10 mouse cellular contexts compared by ENCODE assay signal in genomic region chr11:70596094-70596493, GRCm38 (mm10). TPM values are rescaled to one million over a fixed set of nuclear protein-coding genes. Genes with fewer than 3 reads are reported as not detected.
DNase-seq lines count a peak whose midpoint lies in the region; ATAC-seq lines count a peak whose summit lies in the region.
"Had no signal": no experiment of that assay in that cellular context is flagged by ENCODE, and none has a peak within 500 bp of the region (broad histone marks: within the 10 kb centered on the region; RNA-seq: fewer than 3 reads in every experiment).

No protein-coding gene starts in this region.

- no peak overlapping the region for H3K4me3 ChIP-seq in limb, embryonic 13.5 days
- no peak overlapping the region for H3K4me3 ChIP-seq in limb, embryonic 10.5 days
- no peak overlapping the region for H3K4me3 ChIP-seq in brown adipose tissue, adult 24 weeks (ENCODE audit: insufficient read depth, low read depth, low read length)
- no peak overlapping the region for H3K4me3 ChIP-seq in forebrain, embryonic 14.5 days (ENCODE audit: low read depth, low read length)
- no peak overlapping the region for H3K4me3 ChIP-seq in midbrain, embryonic 14.5 days (replicated peaks; ENCODE audit: low read depth, low read length)
- H3K4me3 ChIP-seq: neural tube, embryonic 12.5 days had no signal

- H3K27me3 ChIP-seq in limb, embryonic 13.5 days = no peaks in the 10 kb centered on the region
- no peaks in the 10 kb centered on the region for H3K27me3 ChIP-seq in limb, embryonic 10.5 days (ENCODE audit: low read depth, poor library complexity, severe bottlenecking)
- H3K27me3 ChIP-seq in forebrain, embryonic 14.5 days (replicated peaks; ENCODE audit: control insufficient read depth, insufficient read depth, low read length) = no peaks in the 10 kb centered on the region
- no peaks in the 10 kb centered on the region for H3K27me3 ChIP-seq in midbrain, embryonic 14.5 days (ENCODE audit: control insufficient read depth, insufficient read depth, low read length)
- H3K27me3 ChIP-seq: neural tube, embryonic 12.5 days had no signal

- peaks cover 7% of the 10 kb centered on the region; the same call in 1 of the 2 replicates for H3K4me1 ChIP-seq in limb, embryonic 13.5 days
- H3K4me1 ChIP-seq in limb, embryonic 10.5 days = peaks cover 6% of the 10 kb centered on the region; the same call in 1 of the 2 replicates
- peaks cover 34% of the 10 kb centered on the region for H3K4me1 ChIP-seq in brown adipose tissue, adult 24 weeks (ENCODE audit: control insufficient read depth, insufficient read depth, insufficient read length, low read length)
- H3K4me1 ChIP-seq in forebrain, embryonic 14.5 days (ENCODE audit: control insufficient read depth, insufficient read depth, low read length) = no peaks in the 10 kb centered on the region
- no peaks in the 10 kb centered on the region for H3K4me1 ChIP-seq in midbrain, embryonic 14.5 days (ENCODE audit: control insufficient read depth, insufficient read depth, low read length)

- DNase-seq in limb, embryonic 10.5 days (ENCODE audit: low spot score) = no peak
- DNase-seq in forebrain, embryonic 14.5 days (ENCODE audit: low spot score) = no peak
- DNase-seq in midbrain, embryonic 14.5 days = no peak
- no peak for DNase-seq in embryo, embryonic 11 days
- DNase-seq in left cerebral cortex, adult 8-10 months (ENCODE audit: low spot score in 2 of 2) = no peak

- no peak for ATAC-seq in limb, embryonic 13.5 days (ENCODE audit: low FRiP score, low read depth)
- ATAC-seq in forebrain, embryonic 14.5 days = peak; percentile 37; the same call in 1 of the 2 replicates
- no peak for ATAC-seq in midbrain, embryonic 14.5 days (ENCODE audit: low FRiP score, low TSS enrichment)

- peaks cover 33% of the 10 kb centered on the region for H3K36me3 ChIP-seq in limb, embryonic 13.5 days
- peaks cover 42% of the 10 kb centered on the region for H3K36me3 ChIP-seq in limb, embryonic 10.5 days
- H3K36me3 ChIP-seq in forebrain, embryonic 14.5 days (ENCODE audit: control insufficient read depth, insufficient read depth, low read length) = peaks cover 28% of the 10 kb centered on the region
- H3K36me3 ChIP-seq in midbrain, embryonic 14.5 days (ENCODE audit: control insufficient read depth, insufficient read depth, low read length) = peaks cover 25% of the 10 kb centered on the region

- peak overlapping the region; percentile 35; the same call in 1 of the 2 replicates for H3K9ac ChIP-seq in limb, embryonic 13.5 days
- H3K9ac ChIP-seq in forebrain, embryonic 14.5 days (ENCODE audit: low read length) = no peak overlapping the region; the same call in 1 of the 2 replicates
- 0 out of 2 replicates have a peak overlapping the region, but pooled peaks have one; percentile 24 for H3K9ac ChIP-seq in midbrain, embryonic 14.5 days (replicated peaks; ENCODE audit: low read length)
- H3K9ac ChIP-seq: neural tube, embryonic 12.5 days had no signal

- H3K4me2 ChIP-seq in limb, embryonic 13.5 days (replicated peaks) = no peak overlapping the region
- no peak overlapping the region for H3K4me2 ChIP-seq in forebrain, embryonic 14.5 days (ENCODE audit: low read length)
- no peak overlapping the region for H3K4me2 ChIP-seq in midbrain, embryonic 14.5 days (ENCODE audit: low read length)
- H3K4me2 ChIP-seq: neural tube, embryonic 12.5 days had no signal

- no peak overlapping the region for H3K27ac ChIP-seq in limb, embryonic 13.5 days
- no peak overlapping the region for H3K27ac ChIP-seq in limb, embryonic 10.5 days
- peak overlapping the region; percentile 92 for H3K27ac ChIP-seq in brown adipose tissue, adult 24 weeks (replicated peaks; ENCODE audit: low read depth, low read length)
- peak overlapping the region; percentile 24; the same call in 1 of the 2 replicates for H3K27ac ChIP-seq in forebrain, embryonic 14.5 days (ENCODE audit: low read depth, low read length)
- no peak overlapping the region for H3K27ac ChIP-seq in midbrain, embryonic 14.5 days (replicated peaks; ENCODE audit: low read depth, low read length)
- H3K27ac ChIP-seq: neural tube, embryonic 12.5 days had no signal

- H3K9me3 ChIP-seq in limb, embryonic 13.5 days = no peaks in the 10 kb centered on the region
- no peaks in the 10 kb centered on the region for H3K9me3 ChIP-seq in limb, embryonic 10.5 days (replicated peaks)
- H3K9me3 ChIP-seq in forebrain, embryonic 14.5 days (replicated peaks; ENCODE audit: control insufficient read depth, low read length) = no peaks in the 10 kb centered on the region
- H3K9me3 ChIP-seq in midbrain, embryonic 14.5 days (ENCODE audit: control insufficient read depth, low read length) = no peaks in the 10 kb centered on the region
- H3K9me3 ChIP-seq: neural tube, embryonic 12.5 days had no signal

- 61% methylated on average over 4 of the region's 4 CpGs for WGBS in limb, embryonic 13.5 days
- WGBS in limb, embryonic 10.5 days = 80% methylated on average over 4 of the region's 4 CpGs
- WGBS in forebrain, embryonic 14.5 days = 43% methylated on average over 4 of the region's 4 CpGs
- WGBS in midbrain, embryonic 14.5 days = 47% methylated on average over 4 of the region's 4 CpGs

RNA-seq across cellular contexts. Expression of gene 4930544D05Rik, which starts 19.6 kb away (rescaled TPM):
- not detected in 2 replicates for polyA plus RNA-seq in limb, embryonic 13.5 days (2015; fragmentation: Nextera tagmentation; extraction: Ambion mirVana)
- polyA plus RNA-seq in limb, embryonic 10.5 days (2016; fragmentation: Nextera tagmentation; extraction: Ambion mirVana) = not detected in 2 replicates
- not detected in 2 replicates for polyA plus RNA-seq in brown adipose tissue, adult 24 weeks (2012; ENCODE audit: insufficient read depth, insufficient read length, missing spikeins)
- not detected in 2 replicates for polyA plus RNA-seq in forebrain, embryonic 14.5 days (2014; fragmentation: Nextera tagmentation; extraction: Ambion mirVana)
- not detected in 2 replicates for polyA plus RNA-seq in midbrain, embryonic 14.5 days (2014; fragmentation: Nextera tagmentation; extraction: Ambion mirVana)
- under 1 TPM in 2 of 4 experiments, not detected in 2; 0.51 to 0.59 TPM for total RNA-seq in left cerebral cortex, adult 8-10 months (2022)
- polyA plus RNA-seq: inflammation-experienced regulatory T-cells, adult 6 months; limb, embryonic 14.5 days; neural tube, embryonic 12.5 days had no signal

RNA-seq across cellular contexts. Expression of gene Chrne, which starts 22.9 kb away (rescaled TPM):
- not detected in 2 replicates for polyA plus RNA-seq in limb, embryonic 13.5 days (2015; fragmentation: Nextera tagmentation; extraction: Ambion mirVana)
- not detected in 2 replicates for polyA plus RNA-seq in limb, embryonic 10.5 days (2016; fragmentation: Nextera tagmentation; extraction: Ambion mirVana)
- polyA plus RNA-seq in brown adipose tissue, adult 24 weeks (2012; ENCODE audit: insufficient read depth, insufficient read length, missing spikeins) = not detected in 2 replicates
- polyA plus RNA-seq in forebrain, embryonic 14.5 days (2014; fragmentation: Nextera tagmentation; extraction: Ambion mirVana) = not detected in 2 replicates
- polyA plus RNA-seq in midbrain, embryonic 14.5 days (2014; fragmentation: Nextera tagmentation; extraction: Ambion mirVana) = not detected in 2 replicates
- not detected for total RNA-seq in left cerebral cortex, adult 8-10 months (2022)
- polyA plus RNA-seq: neural tube, embryonic 12.5 days had no signal

RNA-seq across cellular contexts. Expression of gene Mink1, which starts 33.4 kb away (rescaled TPM):
- polyA plus RNA-seq in limb, embryonic 13.5 days (2015; fragmentation: Nextera tagmentation; extraction: Ambion mirVana) = 14.1 and 15.5 TPM in 2 replicates
- polyA plus RNA-seq in limb, embryonic 10.5 days (2016; fragmentation: Nextera tagmentation; extraction: Ambion mirVana) = 15.1 and 17.2 TPM in 2 replicates
- polyA plus RNA-seq in brown adipose tissue, adult 24 weeks (2012; ENCODE audit: insufficient read depth, insufficient read length, missing spikeins) = 14.5 and 18.5 TPM in 2 replicates
- 10.4 and 13.6 TPM in 2 replicates for polyA plus RNA-seq in forebrain, embryonic 14.5 days (2014; fragmentation: Nextera tagmentation; extraction: Ambion mirVana)
- 18.5 and 20.4 TPM in 2 replicates for polyA plus RNA-seq in midbrain, embryonic 14.5 days (2014; fragmentation: Nextera tagmentation; extraction: Ambion mirVana)
- 100 to 1,000 TPM; 389 to 423 (median 415) TPM for total RNA-seq in left cerebral cortex, adult 8-10 months (2022)

RNA-seq across cellular contexts. Expression of gene Gp1ba, which starts 42.8 kb away (rescaled TPM):
- polyA plus RNA-seq in limb, embryonic 13.5 days (2015; fragmentation: Nextera tagmentation; extraction: Ambion mirVana) = 0.18 and 0.22 TPM in 2 replicates
- polyA plus RNA-seq in limb, embryonic 10.5 days (2016; fragmentation: Nextera tagmentation; extraction: Ambion mirVana) = 0.18 and 0.75 TPM in 2 replicates
- polyA plus RNA-seq in brown adipose tissue, adult 24 weeks (2012; ENCODE audit: insufficient read depth, insufficient read length, missing spikeins) = not detected in 2 replicates
- 0.17 and 0.22 TPM in 2 replicates for polyA plus RNA-seq in forebrain, embryonic 14.5 days (2014; fragmentation: Nextera tagmentation; extraction: Ambion mirVana)
- 0.37 and 0.38 TPM in 2 replicates for polyA plus RNA-seq in midbrain, embryonic 14.5 days (2014; fragmentation: Nextera tagmentation; extraction: Ambion mirVana)
- total RNA-seq in left cerebral cortex, adult 8-10 months (2022) = not detected

RNA-seq across cellular contexts. Expression of gene Rnf167, which starts 50.9 kb away (rescaled TPM):
- 120 and 129 TPM in 2 replicates for polyA plus RNA-seq in limb, embryonic 13.5 days (2015; fragmentation: Nextera tagmentation; extraction: Ambion mirVana)
- polyA plus RNA-seq in limb, embryonic 10.5 days (2016; fragmentation: Nextera tagmentation; extraction: Ambion mirVana) = 85.0 and 104 TPM in 2 replicates
- 44.0 and 52.3 TPM in 2 replicates for polyA plus RNA-seq in brown adipose tissue, adult 24 weeks (2012; ENCODE audit: insufficient read depth, insufficient read length, missing spikeins)
- polyA plus RNA-seq in forebrain, embryonic 14.5 days (2014; fragmentation: Nextera tagmentation; extraction: Ambion mirVana) = 105 and 118 TPM in 2 replicates
- 95.9 and 104 TPM in 2 replicates for polyA plus RNA-seq in midbrain, embryonic 14.5 days (2014; fragmentation: Nextera tagmentation; extraction: Ambion mirVana)
- total RNA-seq in left cerebral cortex, adult 8-10 months (2022) = 10 to 100 TPM; 87.8 to 96.5 (median 89.7) TPM

Comparison
In these comparisons a context has a peak if more than half of its experiments do, and no peak if none do; other contexts are left out.
1. H3K27ac ChIP-seq: peak in brown adipose tissue, adult 24 weeks (single experiment) and forebrain, embryonic 14.5 days (single experiment); none in limb, embryonic 13.5 days (single experiment), limb, embryonic 10.5 days (single experiment) and midbrain, embryonic 14.5 days (single experiment).